Mouse (Mus musculus) gastrocnemius, postnatal 10 days (tissue): ENCODE measurements around the gene Gnb1l. TPM values are rescaled to one million over a fixed set of nuclear protein-coding genes. Genes with fewer than 3 reads are reported as not detected.
A peak's percentile ranks its signal among the peaks of the same experiment; 100 is the strongest.
"Not testable (repeated sequence)": the region's sequence is repeated elsewhere in the genome, so short reads cannot be mapped to it uniquely, and the experiment has no call there.

Experiments used
- DNase-seq: peaks from one replicate; pipeline ENCODE4 v3.0.0; 2021; ENCODE audit warnings: mixed read lengths
- total RNA-seq, 2 experiments: library from RNA; stranded (reverse); gene quantifications; 2 replicates each; pipeline ENCODE4 v1.2.3; 2021

Gene Gnb1l
- total RNA-seq, 2 experiments from 2014 or later: 4.3 to 4.6 TPM

DNA sequence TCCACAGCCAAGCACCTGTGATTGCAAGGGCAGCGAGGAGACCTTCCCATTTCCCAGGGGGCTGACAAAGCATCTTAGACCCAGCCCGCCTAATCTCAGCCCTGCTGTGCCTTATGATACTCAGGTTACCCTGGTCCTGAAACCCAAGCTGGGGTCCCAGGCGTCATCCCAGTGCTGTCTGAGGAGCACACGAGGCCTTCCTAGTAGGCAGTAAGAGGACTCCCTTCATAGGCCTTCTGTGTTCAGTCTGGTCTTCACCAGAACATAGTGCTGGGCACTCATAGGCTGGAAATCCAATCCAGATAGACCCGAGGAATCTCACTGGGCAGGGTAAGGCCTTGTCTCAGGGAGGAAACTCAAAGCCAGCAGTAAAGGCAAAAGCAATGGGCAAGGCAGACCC, 14.7 kb upstream of the Gnb1l start:
- DNase-seq: no peak

DNA sequence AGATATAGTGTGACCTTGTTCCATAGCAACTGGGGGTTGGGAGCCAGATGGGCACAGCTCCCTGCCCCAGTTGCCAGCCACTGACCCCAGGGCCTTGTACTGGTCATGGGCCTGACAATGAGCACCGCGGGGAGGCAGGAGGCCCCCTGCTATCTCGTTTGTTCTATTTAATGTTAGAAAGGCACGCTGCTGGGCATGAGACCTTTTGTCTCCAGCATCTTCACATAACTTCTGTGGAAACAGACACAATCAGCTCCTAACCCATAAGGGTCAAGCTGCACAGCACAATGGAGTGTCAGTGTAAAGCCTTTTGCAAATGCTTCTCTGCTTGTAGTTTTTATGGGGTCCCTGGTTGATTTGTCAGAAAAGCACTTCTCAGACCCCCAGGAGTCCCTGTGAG, 14.1 kb upstream of the Gnb1l start:
- no peak for DNase-seq

DNA sequence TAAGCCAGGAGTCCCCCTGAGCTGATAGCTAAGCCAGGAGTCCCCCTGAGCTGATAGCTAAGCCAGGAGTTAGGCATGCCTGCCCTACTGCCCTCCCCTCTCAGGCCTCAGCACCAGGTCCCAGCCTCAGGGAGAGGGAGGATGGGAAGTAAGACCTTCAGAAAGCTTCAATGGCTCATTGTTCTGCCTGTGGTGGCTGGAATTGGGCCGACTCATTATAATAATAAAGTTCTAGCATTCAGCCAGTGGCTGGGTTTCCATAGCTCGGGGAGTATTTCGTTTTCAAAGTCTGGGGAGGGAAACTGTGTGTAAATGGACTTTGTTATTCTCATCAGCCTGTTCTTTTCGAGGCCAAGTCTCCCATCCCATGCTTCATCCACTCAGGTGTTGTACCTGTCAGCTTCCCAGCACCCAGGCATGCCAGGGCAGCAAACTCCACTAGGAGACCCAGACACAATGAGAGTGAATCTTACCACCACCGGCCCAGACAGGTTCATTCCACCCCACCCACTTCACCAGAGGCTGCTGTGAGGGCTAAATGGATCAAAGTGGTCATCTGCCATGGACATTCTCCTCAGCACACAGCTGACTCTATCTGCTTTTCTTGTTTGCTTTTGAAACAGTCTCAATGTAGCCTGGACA, 13.6 kb upstream of the Gnb1l start:
- DNase-seq: no peak

DNA sequence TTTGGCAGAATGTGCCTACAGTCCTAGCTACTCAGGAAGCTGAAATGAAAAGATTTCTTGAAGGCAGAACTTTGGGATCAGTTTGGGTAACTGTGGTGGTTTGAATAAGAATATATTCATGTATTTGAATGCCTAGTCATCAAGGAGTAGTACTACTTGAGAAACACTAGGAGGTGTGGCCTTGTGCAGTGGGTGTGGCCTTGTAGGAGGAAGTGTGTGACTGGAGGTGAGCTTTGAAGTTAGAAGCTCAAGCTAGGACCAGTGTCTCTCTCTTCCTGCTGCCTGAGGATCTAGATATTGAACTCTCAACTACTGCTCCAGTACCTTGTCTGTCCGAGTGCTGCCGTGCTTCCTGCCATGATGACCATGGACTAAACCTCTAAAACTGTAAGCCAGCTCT, 12.4 kb upstream of the Gnb1l start:
- no peak for DNase-seq

DNA sequence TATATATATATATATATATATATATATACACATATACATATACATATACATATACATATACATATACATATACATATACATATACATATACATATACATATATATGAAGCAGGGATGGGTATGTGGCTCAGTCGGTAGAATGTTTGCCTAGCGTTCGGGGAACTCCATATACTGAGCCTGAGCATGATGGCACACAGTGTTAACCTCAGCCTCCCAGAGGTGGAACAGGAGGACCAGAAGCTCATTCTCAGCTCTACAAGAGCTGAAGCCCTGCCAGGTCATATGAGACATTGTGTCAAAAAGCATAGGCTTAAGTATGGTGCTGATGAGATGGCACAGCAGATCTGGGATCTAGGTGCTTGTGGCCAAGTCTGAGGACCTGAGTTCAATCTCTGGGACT, 8.2 kb upstream of the Gnb1l start:
- DNase-seq: no peak

DNA sequence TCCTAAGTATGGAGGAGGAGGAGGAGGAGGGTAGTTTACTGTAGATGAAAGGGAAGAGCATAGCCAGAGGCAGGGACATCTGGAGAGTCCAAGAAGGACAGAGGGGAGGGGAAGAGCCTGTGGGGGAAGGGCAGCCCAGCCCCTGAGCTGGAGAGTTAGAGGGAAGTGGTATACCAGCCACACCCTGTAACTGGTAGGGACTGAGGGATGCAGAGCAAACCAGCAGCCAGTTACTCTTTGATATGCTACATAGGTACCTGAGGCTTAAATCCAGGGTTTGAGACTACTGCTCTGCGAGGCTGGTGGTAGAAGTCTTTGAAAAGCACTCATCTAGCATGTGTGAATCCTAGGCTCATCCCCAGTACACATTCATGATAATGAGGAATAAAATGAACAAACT, 7.6 kb upstream of the Gnb1l start:
- DNase-seq: no peak

DNA sequence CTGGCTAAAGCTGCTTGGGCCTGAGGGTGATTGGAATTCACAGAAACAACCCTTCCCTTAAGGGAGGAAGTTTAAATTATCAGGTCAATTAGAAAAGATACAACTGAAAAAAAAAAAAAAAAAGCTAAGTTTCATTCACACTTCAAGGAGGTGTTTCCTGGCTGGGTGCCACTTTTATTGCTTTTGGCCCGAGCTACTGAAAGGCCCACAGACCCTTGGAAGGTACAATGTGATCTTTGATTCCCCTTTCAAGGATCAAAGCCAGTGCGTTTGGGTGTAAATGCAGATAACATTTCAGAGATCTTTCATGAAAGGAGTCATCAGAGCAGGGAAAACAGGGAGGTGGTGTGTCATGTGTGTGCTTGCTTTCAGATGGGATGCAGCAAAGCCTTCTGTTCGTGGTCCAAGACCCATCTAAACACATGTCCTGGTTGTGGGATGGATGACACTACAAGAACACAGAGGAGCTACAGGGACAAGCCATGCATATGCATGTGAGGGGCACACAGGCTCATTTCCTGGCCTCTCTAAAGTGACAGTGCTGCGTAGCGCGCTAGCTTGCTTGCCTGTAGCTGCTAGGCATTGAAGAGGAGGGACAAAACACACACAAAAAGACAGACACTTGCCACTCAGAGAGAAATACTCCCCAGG, 523 bp upstream of the Gnb1l start:
- no peak for DNase-seq

DNA sequence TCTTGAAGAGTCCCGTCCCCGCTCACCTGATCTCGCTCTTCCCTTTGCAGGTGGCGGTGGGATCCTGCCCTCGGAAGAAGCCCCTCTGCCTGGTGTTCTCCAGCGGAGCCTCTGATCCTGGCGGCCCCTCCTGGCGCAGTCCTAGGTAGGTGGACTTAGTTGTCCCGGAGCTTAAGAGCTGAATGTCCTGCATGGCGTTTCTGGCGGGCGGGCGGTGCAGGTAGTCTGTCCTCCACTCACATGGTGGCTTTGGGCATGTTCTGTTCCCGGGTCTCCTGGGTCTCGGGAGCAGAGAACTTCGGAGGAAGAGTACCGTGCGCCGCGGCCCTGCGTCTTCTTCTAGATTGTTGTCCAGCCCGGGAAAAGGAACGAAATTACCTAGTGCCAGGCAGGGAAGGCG, 483 bp downstream of the Gnb1l start:
- DNase-seq: peak; percentile 33

DNA sequence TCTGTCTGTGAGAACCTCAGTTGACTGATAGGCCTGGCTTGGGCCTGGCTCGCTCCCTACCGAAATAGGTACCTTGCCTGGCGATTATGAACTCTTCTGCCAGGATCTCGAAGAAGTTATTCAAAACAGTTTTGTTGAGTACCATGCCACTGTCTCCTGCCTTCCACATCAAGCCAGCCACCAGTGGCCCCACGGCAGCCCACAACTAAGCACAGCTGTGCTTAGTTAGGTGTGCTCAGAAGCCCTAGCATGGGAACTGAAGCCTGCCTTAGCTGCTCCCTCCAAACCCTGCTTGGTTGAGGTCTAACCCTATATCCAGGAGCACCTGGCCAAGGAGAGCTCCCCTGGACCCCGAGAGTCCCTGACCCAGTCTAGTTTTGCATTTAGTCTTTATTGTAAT, 3.0 kb downstream of the Gnb1l start:
- no peak for DNase-seq

DNA sequence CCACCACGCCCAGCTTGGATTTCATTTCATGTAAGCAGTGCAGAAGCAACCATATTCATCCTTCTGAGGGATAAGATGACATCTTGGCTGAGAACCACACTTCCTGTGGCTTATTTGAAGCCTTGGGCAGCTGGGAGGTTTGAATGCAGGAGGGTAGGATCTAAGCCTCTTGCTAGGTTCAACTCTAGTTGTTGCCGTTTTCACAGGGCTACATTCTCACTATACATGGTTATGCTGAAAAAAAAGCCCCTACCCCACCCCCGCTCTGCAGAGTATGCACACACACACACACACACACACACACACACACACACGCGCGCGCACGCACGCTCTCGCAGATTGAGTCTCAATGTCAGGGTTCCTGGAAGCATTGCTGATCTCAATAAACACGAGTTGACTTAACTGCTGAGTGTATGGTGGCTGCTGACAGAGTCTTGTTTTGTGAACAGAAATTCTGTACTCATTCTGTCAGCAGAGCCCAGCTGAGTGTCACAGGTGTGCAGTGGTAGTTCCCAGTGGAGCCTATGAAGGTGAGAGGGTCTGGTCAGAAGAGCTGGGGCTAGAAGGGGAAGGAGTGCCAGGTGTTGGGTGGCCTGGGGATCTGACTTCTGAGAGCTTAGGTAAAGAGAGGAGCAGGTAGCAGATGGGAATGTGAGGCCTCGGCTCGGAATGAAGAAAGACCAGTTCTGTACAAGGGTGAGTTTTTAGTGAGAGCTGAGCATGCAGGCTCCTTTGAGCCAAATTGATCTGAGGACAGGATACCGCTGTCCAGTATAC, 5.2 kb downstream of the Gnb1l start:
- no peak for DNase-seq

DNA sequence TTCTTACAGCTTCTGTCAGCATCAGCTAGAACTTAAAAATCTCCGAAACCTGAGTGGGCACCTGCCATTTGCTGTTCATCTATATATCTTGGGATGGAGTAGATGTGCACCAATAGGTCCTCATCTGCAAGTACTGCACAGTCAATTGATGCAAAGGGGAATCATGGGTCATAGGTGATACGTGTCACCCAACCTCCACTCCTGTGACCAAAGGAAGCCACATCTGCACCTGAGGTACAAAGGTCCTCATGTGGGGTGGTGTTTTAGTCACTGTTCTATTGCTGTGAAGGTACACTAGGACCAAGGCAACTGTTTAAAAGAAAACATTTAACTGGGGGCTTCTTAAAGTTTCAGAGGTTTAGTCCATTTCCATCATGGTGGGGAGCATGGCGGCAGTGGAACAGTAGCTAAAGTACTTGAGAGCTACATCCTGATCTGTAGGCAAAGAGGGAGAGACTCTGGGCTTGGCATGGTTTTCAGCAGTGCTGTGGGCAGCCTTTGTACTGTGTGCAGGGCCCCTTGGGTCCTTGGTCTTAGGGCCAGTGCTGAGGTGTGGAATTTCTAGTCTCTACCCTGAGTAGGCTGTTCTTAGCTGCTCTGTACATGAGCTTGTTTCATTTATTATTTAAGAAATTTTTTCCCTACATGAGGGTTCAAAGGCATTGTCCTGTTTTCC, 8.1 kb downstream of the Gnb1l start:
- no peak for DNase-seq

DNA sequence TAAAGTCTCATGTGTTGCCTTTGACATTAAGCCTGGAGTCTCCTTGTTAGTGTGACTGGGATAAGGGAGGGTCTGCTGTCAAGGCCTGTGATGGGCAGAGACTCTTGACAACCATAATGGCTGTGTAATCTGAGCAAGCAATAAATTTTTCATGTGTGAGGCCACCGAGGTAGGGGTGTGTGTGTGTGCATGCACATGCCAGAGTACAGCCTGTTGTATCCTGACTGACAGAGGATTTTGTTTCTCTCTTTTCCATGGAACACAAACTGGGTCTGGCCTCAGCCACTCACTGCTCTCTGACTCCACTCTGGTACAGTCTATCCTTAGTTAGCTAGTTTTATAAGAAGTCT, 8.7 kb downstream of the Gnb1l start:
- DNase-seq: no peak

DNA sequence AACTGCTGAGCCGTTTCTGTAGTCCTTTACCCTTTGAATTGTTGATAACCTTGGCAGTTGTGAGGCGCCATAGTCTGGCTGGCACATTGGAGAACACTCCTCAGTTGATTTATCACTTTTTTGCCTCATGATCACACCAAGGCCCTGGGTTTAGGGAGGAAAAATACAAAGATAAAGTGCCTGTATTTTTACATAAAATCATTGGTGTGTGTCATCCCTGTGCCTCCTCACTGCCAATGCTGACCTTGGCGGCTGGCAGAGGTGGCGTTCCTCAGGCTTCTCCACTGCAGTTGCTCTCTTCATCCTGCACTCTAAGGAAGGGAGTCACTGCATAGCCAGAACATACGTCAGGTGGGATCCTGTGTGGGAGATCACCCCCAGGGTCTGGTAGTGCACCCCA, 13.2 kb downstream of the Gnb1l start:
- no peak for DNase-seq

DNA sequence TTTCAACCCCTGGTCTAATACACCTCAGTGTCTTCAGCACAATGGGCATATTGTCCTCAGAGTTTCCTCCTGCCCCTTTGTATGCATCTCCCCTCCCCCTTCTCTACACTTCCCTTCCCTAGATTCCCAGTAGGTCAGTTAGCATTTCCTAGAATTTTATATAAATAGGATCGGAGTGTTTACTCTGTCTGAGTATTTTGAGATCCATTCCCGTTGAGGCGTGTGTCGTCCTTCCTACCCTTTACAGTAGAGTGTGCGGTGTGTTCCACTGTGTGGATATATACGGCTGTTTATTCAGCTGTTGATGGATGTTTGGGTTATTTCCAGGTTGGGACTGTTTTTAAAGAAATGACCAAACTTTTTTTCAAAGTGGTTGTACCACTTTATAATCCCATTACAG, 15.0 kb downstream of the Gnb1l start:
- no peak for DNase-seq

DNA sequence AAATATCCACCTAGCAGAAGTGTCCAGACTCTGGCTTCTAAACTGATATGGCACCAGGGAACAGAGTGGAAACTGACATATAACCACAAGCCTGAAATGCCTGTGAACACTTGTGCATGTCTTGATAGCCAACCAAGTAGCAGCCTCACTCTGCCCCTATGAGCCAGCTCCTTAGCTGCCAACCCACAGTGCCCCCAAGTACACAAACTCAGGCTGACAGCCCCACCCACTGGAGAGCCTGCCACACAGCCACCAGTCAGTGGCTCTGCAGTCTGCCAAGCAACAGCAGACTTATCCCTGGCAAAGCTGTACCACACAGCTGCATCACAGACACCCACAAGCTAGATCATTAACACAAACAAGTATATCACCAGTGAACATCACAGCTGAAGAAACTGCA, 19.6 kb downstream of the Gnb1l start:
- peak; percentile 42 for DNase-seq

DNA sequence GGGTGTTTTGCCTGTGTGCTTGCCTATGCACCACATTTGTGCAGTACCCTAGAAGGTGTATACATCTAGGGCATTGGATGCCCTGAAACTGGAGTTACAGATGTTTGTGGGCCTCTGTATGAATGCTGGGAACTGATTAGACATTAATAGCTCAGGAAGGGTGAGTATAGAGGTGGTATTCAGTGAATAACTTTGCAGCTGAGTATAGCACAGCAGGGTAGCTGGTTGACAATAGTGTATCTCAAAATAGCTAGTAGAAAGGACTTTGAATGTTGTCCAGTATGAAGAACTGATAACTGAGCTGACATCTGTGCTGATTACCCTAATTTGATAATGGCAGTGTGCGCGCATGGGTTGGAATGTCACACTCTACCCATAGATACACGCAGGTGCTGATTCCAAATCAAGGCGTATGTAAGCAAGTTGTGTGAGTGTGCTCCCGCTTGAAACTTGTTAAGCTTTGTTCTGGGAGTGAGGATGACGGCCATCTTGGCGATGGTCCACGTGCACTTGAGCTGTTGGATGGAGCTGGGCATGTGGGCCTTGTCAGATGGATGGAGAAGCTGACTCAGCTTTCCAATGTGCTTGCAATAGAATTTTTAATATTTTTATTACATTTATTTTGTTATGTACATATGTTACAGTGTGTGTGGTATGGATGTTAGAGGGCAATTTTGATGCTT, 25.2 kb downstream of the Gnb1l start:
- DNase-seq: no peak

DNA sequence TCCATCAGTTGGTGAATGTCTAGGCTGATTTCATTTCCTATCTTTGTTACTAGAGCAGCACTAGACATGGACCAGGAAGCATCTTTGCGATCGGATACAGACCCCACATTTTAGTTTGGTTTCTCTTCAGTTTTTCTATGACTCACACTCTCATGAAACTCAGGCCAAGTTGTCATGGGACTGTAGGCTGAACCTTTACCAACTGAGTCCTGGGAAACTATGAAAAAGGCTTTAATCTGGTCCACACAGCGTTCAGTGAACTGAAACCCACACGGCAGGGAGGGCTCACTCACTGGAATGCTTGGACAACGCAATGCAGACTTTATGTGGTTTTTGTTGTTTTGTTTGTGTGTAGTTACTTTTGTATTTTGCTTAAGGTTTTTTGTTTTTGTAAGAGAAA, 30.1 kb downstream of the Gnb1l start:
- no peak for DNase-seq

DNA sequence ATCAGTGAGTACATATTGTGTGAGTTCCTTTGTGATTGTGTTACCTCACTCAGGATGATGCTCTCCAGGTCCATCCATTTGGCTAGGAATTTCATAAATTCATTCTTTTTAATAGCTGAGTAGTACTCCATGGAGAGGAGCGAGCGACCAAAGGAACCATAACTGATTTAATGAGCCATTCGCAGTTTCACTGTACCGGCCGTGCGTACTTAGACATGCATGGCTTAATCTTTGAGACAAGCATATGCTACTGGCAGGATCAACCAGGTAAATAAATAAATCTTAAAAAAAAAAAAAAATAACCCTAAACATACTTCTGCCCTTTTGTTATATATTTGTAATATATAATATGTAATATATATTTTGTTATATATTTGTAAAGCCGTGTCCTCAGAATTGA, 34.5 kb downstream of the Gnb1l start:
- not testable (repeated sequence) for DNase-seq

DNA sequence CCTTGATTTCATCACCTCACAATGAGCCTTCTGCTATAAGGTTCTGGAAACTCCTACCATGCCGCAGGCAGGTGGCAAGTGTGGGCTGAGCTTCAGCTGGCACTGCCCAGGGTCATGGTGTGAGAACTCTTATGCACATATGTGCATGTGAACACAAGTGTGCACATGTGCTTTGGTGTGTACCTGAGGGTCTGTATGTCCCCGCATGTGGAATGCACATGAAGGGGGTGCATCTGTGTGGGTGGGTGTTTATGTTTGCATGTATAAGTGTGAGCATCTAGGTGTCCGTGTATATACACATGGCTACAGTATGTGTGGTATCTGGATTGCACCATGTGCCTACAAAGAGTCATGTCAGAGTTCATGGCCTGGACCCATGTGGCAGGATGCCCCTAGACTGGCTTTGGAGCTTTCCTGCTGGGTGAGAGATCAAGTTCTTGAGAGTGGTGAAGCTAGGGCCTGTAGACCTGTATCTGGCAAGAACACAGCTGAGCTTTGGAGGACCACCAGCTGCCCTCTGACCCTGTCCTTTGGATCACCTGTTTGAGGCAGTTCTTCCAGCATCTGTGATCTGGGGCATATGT, 39.0 kb downstream of the Gnb1l start:
- DNase-seq: no peak

DNA sequence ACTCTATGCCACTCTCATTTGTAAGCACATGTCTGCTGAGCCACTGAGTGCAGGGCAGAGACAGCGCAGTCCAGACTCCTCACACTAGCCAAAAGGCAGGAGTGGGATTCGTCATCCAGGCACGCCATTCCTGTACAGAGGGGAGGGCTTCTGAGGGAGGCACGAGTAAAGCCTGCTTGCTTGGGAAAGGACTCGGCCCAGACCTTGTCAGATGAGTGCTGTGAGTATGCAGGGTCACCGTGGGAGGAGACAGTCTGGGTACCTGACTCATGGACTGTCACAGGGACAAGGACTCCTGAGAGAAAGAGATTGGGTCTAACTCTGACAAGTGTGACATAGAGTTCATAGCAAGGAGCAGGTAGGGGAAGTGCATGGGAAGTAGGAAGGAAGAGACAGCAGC, 40.8 kb downstream of the Gnb1l start:
- DNase-seq: no peak

DNA sequence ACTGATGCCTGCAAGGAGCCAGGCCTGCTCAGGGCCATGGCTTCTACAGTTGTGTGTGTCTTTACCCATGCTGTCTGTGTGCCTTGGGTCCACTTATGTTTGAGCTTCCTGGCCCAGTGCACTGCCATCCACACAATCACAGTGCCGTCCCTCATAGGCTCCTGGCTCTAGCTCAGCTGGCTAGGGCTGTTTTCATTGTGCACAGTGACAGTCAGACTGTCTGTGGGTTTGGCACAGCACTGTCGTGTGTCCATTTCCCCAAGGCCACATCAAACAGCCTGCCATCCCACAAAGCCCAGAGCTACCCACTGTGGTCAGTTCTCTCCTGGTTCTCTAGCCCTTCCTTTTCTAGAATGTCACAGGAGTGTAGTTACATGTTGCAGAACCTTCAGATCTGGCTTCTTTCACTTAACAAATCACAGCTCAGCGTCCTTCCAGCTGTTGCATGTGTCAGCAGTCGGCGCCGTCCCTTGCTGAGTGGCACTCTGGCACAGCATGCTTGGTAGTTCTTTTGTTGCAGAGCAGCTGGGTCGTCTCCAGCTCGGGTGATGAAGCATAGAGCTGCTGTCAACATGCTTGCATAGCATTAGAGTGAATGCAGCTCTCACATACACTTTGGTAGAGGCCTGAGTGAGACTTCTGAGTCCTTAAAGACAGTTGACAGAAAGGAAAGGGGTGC, 44.8 kb downstream of the Gnb1l start:
- DNase-seq: peak; percentile 29

DNA sequence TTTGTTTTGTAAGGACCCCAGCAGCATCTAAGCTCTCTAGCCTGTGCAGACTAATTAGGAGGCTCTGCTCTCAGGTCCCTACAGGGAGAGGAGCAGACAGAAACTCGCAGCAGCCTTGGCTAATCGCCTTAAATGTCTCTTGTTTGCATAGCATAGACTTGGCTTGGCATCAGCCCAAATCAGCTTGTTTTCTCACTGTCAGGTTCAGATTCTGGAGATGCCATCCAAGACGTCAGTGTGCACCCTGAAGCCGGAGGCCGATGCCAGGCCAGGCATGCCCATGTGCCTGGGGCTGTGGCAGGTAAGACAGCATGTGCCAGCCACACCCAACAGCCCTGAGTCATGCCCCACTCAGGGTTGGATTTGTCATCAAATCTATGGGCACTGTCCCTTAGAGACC, 49.4 kb downstream of the Gnb1l start:
- no peak for DNase-seq
